Mouse (Mus musculus): Measurements from ENCODE around the gene Hmmr. TPM values are rescaled to one million over a fixed set of nuclear protein-coding genes. Genes with fewer than 3 reads are reported as not detected.
A peak's percentile ranks its signal among the peaks of the same experiment; 100 is the strongest.
"Not testable (repeated sequence)": the region's sequence is repeated elsewhere in the genome, so short reads cannot be mapped to it uniquely, and the experiment has no call there.

Hmmr gene
- not detected for total RNA-seq (2021)
- long read RNA-seq, experiment 1: 0 reads
- long read RNA-seq, experiment 2: 0 reads

GRCm38 (mm10) chr11:40733339-40734174, at the start of gene Hmmr, which contains the start of gene Nudcd2:
Gene Hmmr (minus strand): TSS chr11:40733422.
Gene Nudcd2 (plus strand): TSS chr11:40733667.
- DNase-seq (ENCODE audit: low spot score): peak; percentile 95

DNA sequence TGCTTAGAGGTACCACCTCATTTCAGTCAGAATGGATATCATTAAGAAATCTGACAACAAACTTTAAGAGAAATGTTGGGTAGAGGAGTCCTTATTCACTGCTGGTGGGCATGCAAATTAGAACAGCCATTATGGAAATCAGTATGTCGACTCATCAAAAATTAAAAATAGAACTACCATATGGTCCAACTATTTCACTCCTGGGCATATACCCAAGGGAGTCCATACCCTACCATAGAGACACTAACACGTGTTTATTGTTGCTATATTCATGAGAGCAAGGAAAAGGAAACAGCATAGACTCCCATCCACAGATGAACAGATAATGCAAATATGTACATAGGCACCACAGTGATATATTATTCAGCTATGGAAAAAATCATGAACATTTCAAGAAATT, 48.6 kb upstream of the Hmmr start:
- no peak for DNase-seq (ENCODE audit: low spot score)

DNA sequence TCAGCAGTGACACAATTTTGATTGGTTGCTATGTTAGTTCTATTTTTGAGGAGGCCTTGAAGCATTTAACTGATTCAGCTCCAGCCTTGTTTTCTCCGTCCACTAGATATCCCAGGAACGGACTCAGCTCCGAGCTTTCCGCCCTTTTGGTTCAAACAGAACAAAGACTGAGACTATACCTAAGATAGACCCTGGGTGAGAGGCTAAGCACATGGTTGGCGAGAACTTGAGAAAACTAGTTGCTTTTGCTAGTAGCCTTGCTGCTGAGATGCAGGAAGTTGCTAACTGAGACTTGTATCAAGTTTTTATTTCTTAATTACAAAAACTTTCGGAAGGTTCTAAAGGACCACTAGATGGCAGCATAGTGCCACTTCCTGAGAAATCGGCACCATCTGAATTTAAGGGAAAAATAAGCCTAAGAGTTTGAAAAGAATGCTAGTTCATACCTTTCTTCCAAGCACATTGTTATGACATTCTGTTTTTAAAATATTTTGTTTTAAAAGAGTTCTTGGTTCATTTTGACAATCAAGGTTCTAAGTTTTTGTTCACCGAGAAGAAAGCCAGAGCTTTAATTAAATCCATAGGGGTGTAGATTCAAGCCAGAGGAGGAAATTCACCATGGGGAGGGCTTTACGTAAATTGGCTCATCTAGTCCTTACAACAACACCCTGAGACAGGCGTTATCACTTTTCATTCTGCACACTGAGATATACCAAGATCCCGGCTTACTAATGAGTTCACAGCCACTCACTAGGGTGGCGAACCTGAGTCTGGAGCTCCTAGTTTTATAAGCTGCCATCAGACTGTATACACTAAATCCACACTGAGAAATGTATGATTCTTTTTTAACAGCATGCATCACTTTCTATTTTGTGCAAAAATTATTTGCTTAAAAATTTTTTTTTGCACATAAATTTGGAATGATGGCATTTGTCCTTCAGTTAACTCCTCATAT, 42.4 kb upstream of the Hmmr start:
- peak; percentile 7 for DNase-seq (ENCODE audit: low spot score)

GRCm38 (mm10) chr11:40764690-40765089, 31.5 kb upstream of the Hmmr start:
- no peak for DNase-seq (ENCODE audit: low spot score)

DNA sequence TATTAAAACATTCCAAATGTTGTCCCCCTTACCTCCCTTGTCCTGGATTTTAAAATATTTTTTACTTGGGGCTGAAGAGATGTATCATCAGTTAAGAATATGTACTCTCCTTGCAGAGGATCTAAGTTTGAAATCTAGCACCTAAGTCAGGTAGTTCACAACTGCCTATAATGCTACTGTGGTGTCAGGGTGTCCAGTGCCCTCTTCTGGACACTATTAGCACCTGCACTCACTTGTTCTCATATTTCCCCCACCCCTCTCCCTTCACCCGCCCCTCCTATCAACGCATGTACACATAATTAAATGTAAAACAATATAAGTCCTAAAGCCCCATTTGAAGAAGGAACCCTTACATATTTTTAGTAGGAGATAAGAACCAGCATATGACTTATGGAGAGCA, 30.2 kb upstream of the Hmmr start:
- DNase-seq (ENCODE audit: low spot score): peak; percentile 10

DNA sequence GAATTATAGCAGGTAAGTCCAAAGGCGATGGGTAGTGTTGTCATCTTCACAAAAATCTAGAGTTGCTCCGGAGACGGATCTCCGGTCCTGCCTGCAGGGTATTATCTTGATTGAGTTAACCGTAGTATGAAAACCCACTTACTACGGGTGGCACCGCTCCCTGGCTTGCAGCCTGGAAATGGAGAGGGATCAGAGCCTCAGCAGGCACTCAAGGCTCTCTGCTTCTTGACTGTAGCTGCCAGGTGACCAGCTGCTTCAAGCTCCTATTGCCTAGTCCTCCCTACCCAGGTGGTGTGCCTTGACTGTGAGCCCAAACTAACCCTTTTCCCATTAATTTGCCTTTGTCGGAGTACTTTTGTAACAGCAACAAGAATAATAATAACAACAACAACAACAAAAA, 26.7 kb upstream of the Hmmr start:
- peak; percentile 8 for DNase-seq (ENCODE audit: low spot score)

GRCm38 (mm10) chr11:40755968-40756367, 22.7 kb upstream of the Hmmr start:
- no peak for DNase-seq (ENCODE audit: low spot score)

DNA sequence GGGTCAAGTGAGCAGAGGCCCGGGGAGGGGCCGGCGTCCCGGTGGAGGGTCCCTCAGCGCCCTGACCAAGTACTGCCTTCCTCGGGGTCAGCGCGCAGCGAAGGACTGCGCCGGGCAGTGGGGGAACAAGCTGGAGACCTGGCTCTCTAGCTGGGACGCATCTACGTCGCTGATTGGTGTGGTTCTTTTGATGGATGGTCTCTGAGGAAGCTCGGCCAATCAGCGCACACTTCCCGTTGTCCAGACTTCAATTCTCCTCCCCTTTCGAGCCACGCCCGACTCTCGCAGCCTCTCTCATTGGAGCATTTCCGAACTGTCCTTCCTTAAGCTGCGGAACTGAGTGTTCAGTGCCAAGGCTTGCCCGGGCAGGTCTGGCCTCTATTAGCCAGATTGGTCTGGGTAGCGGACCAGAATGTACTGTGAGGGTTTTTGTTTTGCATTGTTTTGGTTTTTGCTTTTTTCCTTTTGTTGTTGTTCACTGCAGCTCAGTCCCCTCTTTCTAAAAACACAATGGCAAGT, 21.9 kb upstream of the Hmmr start, which contains the start of gene Ccng1:
Gene Ccng1 (minus strand): TSS at position 203 of the 519 bp plus-strand sequence.
- peak; percentile 95 for DNase-seq (ENCODE audit: low spot score)

GRCm38 (mm10) chr11:40754664-40755107, 21.5 kb upstream of the Hmmr start:
- no peak for DNase-seq (ENCODE audit: low spot score)

GRCm38 (mm10) chr11:40753836-40754235, 20.6 kb upstream of the Hmmr start:
- DNase-seq (ENCODE audit: low spot score): peak; percentile 39

DNA sequence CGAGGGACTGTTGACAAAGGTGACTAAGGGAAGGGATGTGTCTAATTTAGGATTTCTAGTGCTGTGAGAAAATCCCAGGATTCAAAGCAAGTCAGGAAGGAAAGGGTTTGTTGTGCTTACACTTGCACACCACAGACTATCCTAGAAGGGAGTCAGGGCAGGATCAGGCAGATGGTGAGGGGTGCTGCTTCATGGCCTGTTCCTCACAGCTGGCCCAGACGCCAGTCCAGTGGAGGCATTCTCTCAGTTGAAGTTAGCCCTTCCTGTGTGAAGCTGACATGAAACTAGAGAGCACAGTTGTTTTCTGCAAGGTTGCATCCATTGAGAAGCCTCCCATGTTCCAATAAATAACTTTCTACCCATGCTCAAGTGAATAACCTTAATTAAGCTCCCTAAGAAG, 14.5 kb upstream of the Hmmr start:
- DNase-seq (ENCODE audit: low spot score): no peak

GRCm38 (mm10) chr11:40746361-40746760, 13.1 kb upstream of the Hmmr start:
- no peak for DNase-seq (ENCODE audit: low spot score)

GRCm38 (mm10) chr11:40744348-40744747, 11.1 kb upstream of the Hmmr start:
- DNase-seq (ENCODE audit: low spot score): no peak

DNA sequence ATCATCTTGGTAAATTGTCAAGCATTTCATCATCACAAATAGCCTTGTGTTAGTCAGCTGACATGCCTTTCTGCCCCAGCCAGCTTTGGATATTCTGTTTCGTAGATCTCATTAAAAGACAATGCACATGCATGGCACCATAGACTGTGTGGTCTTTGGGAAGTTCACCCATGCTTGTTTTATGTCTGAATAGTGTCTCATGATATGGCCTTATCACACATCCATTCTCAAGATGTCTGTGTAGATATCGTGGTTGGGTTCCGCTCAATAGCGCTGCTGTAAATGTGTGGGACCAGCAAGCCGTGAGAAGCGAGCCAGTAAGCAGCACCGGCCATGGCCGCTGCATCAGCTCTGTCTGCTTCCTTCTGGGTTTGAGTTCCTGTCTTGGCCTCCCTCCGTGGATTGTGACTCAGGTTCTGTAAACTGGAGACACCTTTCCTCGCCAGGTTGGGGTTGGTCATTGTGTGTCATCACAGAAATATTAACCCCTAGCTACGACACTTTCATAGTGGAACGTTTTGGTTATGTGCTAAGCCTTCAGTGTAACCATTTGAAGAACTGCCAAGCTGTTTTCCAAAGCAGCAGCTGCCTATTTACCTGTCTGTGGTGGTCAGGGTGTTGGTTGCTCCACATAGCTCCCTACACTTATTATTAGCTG, 8.5 kb upstream of the Hmmr start:
- no peak for DNase-seq (ENCODE audit: low spot score)

GRCm38 (mm10) chr11:40737369-40737768, 4.1 kb upstream of the Hmmr start:
- DNase-seq (ENCODE audit: low spot score): no peak

GRCm38 (mm10) chr11:40734251-40734752, 1.1 kb upstream of the Hmmr start:
- DNase-seq (ENCODE audit: low spot score): no peak

DNA sequence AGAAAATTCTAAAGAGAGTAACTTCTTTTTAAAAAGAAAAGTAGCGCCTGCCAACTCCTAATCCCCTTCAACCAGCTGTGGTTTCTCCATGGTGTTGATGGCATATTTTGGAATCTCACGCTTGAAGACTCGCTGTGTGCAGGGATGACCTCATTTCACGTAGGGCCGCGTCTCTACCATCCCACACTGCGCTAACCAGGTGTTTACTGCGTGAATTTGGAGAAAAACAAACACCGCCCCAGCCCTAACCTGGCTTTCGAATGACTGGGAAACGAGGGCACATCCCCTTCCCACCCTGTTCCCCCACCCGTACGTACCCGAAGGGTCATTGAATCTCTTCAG, 254 bp downstream of the Hmmr start:
- no peak for DNase-seq (ENCODE audit: low spot score)

DNA sequence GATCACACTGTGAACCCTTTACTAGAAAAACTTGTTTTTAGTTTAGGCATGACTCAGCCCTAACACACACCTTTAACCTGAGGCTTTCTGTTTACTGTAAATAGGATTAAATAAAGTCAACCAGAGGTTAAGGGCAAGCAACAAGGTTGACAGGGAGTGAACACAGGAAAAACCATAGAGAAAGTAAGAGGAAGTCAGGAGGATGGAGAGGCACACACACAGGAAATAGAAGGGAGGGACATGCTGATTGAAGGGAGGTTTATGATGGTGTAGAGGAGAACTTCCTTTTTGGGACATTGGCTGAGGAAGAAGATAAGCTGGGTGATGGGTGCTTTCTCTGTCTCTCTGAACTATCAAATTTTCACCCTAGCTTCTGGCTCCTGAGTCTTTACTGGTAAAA, 14.9 kb downstream of the Hmmr start:
- no peak for DNase-seq (ENCODE audit: low spot score)

GRCm38 (mm10) chr11:40715524-40715923, 17.7 kb downstream of the Hmmr start:
- no peak for DNase-seq (ENCODE audit: low spot score)

DNA sequence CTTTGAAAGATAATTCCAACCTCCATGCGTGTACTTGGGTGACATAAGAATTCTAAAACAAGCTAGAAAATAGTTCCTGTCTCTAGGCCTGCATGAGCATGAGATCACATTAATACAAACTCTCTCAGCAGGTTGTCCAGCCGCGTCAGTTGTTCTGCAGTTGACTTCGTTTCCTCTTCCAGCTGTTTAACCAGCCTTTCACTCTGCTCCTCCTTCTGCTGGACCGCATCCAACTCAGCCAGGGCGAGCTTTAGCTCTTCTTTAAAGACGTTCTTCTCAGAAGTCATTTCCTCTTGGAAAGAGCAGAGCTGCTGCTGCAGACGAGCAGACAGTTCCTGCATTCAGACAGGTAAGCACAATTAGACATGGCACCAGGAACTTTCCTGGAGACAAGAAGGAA, 19.4 kb downstream of the Hmmr start:
- peak; percentile 1 for DNase-seq (ENCODE audit: low spot score)

- not testable (repeated sequence) for DNase-seq (ENCODE audit: low spot score)
These were observed 23.3 kb downstream of the Hmmr start for GRCm38 (mm10) chr11:40709899-40710298.
